Mouse (Mus musculus): Measurements from ENCODE around the gene Adamtsl3. TPM values are rescaled to one million over a fixed set of nuclear protein-coding genes. Genes with fewer than 3 reads are reported as not detected.
A peak's percentile ranks its signal among the peaks of the same experiment; 100 is the strongest.

The Adamtsl3 gene
- total RNA-seq, 2 experiments from 2014 or later = 0.97 to 2.0 TPM

DNA sequence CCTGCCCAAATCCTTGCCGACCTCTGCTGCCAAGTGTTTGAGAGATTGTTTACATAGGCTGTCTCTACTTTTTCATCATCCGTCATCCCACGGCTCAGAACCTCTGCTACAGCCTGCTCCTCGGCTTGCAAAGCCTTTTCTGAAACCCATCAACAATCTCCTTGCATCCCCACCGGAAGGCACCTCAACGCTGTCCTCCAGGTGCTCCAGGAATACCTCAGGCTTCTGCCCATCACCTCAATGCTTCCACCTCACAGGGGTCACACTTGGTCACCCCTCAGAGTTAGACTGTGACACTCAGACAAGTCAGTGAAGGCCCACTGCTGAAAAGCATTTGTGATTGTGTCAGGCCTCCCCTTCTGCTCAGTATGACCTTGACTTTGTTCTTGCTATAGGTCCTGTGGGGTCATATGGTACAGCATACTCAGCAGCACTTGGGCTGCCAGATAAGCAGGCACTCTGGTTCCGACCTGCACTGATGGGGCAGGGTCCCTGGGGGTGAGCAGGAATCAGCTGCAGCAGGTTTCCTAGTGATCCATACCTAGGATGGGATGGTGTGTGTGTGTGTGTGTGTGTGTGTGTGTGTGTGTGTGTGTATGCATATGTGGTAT is 150.0 kb downstream of the Adamtsl3 start:
- no peak overlapping the region for H3K4me3 ChIP-seq
- no peak for TF ChIP-seq CTCF (IDR thresholded peaks at IDR 0.05)
- no peak overlapping the region for H3K27ac ChIP-seq
- no peak for DNase-seq (ENCODE audit: extremely low spot score in 1 of 2, low spot score in 2 of 2)
- intact Hi-C loops (cut with DNase I) = no loop called here

DNA sequence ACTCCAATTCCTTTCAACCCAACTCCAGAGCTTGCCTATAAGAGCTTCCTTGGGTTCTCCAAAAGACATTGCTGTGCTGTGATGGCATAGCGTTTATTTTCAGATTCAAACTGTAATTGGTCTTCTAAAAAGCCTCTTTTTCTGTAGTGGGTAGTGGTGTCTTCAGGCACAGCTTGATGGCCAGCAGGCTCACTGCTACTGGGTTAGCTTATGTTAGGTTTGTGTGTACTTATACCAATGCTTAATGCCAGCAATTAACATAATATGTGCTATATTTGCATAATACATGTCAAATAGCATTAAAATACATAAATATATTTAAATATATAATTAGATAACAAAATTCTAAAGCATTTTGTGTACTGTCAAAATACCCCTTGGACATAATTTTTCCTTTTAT is 155.5 kb downstream of the Adamtsl3 start:
- no peak for TF ChIP-seq CTCF (IDR thresholded peaks at IDR 0.05)
- H3K27ac ChIP-seq = no peak overlapping the region
- no peak overlapping the region for H3K4me3 ChIP-seq
- DNase-seq (ENCODE audit: extremely low spot score in 1 of 2, low spot score in 2 of 2) = no peak
- intact Hi-C loops (cut with DNase I) = no loop called here

DNA sequence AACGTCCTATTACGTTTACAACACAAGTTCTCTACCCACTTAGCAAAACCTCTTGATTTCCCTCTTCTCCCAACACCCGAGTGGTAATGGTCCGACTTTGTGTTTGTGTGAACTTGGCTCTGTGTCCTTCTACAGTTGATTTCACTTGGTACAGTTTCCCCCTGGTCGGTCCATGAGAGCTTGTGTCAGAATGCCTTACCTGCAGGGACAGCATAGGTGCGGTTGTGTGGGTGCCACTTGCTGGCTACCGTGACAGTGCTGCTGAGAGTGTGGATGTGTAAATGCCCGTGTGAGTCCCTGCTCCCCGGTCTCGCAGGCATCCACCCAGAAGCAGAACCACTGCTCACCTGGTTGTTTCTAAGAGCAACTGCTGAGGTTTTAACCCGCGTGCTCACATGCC is 157.4 kb downstream of the Adamtsl3 start:
- Histone ChIP-seq H3K27ac (no peak overlapping the region), H3K4me3 (no peak overlapping the region)
- TF ChIP-seq CTCF (IDR thresholded peaks at IDR 0.05) = no peak
- DNase-seq (ENCODE audit: extremely low spot score in 1 of 2, low spot score in 2 of 2) = no peak
- intact Hi-C loops (cut with DNase I) = no loop called here

DNA sequence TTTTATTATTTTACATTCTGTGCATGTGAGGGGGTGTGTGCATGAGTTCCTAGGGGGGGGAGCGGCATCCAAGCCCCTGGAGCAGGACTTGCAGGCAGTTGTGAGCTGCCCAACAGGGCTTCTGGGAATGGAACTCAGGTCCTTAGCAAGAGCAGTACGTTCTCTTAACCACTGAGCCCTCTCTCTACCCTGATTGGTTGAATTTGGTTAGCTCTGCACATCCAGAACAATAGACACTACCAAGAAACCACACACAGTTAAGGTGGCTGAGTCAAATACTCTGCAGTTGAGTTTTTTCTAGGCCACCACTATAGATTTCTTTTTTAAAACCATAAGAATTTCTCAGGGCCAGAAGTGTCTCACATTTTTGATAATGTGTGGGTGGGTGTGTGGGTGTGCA is 158.7 kb downstream of the Adamtsl3 start:
- no peak for DNase-seq (ENCODE audit: extremely low spot score in 1 of 2, low spot score in 2 of 2)
- Histone ChIP-seq H3K27ac (no peak overlapping the region), H3K4me3 (no peak overlapping the region)
- intact Hi-C loops (cut with DNase I) = no loop called here
- TF ChIP-seq CTCF (IDR thresholded peaks at IDR 0.05) = no peak

DNA sequence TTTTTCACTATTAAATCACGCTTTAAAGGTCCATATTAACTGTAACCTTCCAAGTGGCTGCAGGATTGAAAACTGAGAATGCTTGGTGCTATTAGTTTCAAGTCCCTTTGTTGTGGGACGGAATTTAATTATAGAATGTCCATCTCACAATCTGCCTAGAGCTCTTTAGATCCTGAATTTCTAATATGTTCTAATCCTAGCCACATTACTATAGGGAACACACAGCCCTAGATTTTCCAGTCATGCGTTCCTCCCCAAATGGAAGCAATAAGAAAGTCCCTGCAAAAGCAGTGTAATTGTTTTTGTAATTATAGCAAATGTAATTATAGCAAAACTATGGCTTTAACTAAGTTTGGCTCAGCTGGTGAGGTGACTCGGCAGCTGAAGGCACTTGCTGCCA is 161.6 kb downstream of the Adamtsl3 start:
- H3K4me3 ChIP-seq = no peak overlapping the region
- no peak for TF ChIP-seq CTCF (IDR thresholded peaks at IDR 0.05)
- intact Hi-C loops (cut with DNase I) = no loop called here
- no peak overlapping the region for H3K27ac ChIP-seq
- DNase-seq (ENCODE audit: extremely low spot score in 1 of 2, low spot score in 2 of 2) = no peak

DNA sequence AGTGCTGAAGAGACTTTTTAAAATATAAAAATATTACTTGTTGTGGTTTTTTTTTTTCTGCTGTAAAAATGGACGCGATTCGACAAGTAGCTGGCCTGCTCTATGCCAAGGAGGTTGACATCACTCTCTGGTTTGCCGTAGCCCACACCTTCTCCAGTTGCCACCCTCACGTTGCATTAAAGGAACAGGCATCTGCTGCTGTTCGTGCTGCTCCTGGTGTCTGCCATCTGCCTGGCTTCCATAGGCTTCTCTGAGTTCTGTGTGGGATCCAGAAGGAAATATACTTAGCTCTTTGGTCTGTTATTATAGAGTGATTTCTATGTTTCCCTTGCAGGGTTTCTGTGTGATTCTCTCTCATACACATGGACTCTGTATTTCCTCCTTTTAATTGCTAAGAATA is 165.8 kb downstream of the Adamtsl3 start:
- DNase-seq (ENCODE audit: extremely low spot score in 1 of 2, low spot score in 2 of 2) = peak; percentile 16 to 32
- Histone ChIP-seq H3K4me3 (peak overlapping the region; percentile 5; the same call in 1 of the 2 replicates), H3K27ac (peak overlapping the region; percentile 28)
- no peak for TF ChIP-seq CTCF (IDR thresholded peaks at IDR 0.05)
- intact Hi-C loops (cut with DNase I) = no loop called here

DNA sequence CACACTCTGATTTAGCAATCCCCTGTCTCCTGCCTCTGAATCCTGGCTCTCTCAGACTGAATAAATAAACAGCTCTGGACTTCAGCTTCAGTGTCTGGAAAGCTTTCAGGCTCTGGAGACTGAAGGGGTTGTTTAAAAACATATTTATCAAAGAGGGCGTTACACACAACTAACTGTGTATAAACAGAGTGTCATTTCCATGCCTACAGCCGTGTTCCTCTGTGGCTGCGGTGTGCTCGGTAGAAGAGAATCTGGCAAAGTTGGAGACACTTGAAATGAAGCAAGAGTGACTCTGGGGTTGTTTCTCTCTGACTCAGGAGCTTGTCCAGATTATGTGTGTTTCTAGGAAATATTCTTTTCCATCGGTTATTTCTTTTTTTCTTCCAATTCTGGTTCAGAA is 167.0 kb downstream of the Adamtsl3 start:
- intact Hi-C loops (cut with DNase I) = no loop called here
- no peak for TF ChIP-seq CTCF (IDR thresholded peaks at IDR 0.05)

DNA sequence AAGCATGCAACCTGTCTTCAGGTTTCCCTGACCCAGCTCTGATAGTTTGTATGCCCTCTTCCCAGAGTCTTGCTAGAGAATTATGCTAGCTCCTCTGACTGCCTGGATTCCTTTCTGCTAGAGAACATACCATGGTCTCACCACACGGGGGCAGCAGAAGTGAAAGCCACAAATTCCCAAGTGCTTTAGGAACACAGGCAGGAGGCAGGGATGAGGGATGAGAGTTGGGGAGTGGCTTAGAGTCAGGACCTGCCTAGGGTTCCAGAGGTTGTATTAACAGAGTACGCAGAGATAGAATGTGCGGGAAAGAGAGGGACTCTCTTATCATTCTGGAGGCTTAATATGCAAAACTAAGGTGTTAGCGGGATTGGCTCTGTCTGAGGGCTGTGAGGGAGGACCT is 168.6 kb downstream of the Adamtsl3 start:
- intact Hi-C loops (cut with DNase I) = no loop called here
- Histone ChIP-seq H3K4me3 (no peak overlapping the region), H3K27ac (no peak overlapping the region)
- peak; percentile 47 to 64 for DNase-seq (ENCODE audit: extremely low spot score in 1 of 2, low spot score in 2 of 2)
- TF ChIP-seq CTCF (IDR thresholded peaks at IDR 0.05) = peak; percentile 74

More for the DNA sequence above, 167.0 kb downstream of the Adamtsl3 start:
- Histone ChIP-seq H3K4me3 (no peak overlapping the region), H3K27ac (no peak overlapping the region)
- no peak for DNase-seq (ENCODE audit: extremely low spot score in 1 of 2, low spot score in 2 of 2)

DNA sequence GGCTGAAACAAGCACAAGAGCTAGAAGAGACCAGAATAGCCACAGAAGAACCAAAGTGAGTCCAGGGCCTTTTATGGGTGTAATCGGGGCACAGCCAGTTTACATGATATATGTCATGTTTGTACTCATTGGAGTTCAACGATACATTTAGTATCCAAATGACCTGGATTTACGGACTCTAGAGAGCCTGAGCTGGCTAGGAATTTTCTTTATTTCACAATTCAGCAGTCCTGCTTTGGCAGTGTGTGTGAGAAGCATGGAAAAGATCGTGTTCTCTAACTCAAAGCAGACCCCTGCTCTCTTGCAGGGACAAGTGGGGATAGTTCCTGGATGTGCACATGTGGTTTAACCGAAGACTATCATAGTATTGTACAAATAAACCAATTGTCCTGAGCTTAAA is 195.1 kb downstream of the Adamtsl3 start:
- no peak overlapping the region for H3K27ac ChIP-seq
- intact Hi-C loops (cut with DNase I) = no loop called here
- no peak overlapping the region for H3K4me3 ChIP-seq
- no peak for DNase-seq (ENCODE audit: extremely low spot score in 1 of 2, low spot score in 2 of 2)
- no peak for TF ChIP-seq CTCF (IDR thresholded peaks at IDR 0.05)

DNA sequence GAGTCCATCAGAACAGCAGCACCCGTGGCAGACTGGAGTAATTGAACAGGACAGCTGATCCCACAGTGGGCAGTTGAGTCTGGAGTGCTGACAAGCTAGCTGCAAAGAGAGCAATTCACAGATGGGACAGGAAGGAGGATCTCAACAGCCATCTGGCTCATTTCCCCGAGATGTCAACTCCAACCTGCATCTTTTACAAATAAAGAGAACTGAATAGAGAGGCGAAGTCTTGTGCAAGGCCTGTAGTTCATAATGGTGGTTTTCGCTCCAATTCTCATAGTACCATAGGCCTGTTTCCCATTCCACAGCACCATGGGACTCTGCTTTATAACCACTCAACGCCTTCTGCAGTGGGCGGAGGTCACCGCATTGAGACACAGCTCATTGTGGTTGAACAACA is 195.9 kb downstream of the Adamtsl3 start:
- Histone ChIP-seq H3K27ac (no peak overlapping the region), H3K4me3 (no peak overlapping the region)
- no peak for DNase-seq (ENCODE audit: extremely low spot score in 1 of 2, low spot score in 2 of 2)
- intact Hi-C loops (cut with DNase I) = no loop called here
- no peak for TF ChIP-seq CTCF (IDR thresholded peaks at IDR 0.05)

DNA sequence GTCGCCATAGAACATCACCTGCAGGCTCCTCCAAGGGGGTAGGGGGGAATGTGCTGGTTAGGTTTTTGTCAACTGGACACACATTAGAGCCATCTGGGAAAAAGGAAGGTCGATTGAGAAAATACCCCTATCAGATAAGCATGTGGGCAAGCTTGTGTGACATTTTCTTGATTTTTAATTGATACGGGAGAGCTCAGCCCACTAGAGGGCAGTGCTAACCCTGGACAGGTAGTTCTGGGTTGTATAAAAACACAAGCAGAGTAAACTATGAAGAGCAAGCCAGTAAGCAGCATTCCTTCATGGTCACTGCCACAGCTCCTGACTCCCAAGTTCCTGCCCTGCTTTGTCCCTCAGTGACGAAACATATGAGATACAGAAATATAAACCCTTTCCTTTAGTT is 197.7 kb downstream of the Adamtsl3 start:
- intact Hi-C loops (cut with DNase I) = no loop called here
- no peak overlapping the region for H3K4me3 ChIP-seq
- DNase-seq (ENCODE audit: extremely low spot score in 1 of 2, low spot score in 2 of 2) = no peak
- peak; percentile 36 for TF ChIP-seq CTCF (IDR thresholded peaks at IDR 0.05)
- H3K27ac ChIP-seq = no peak overlapping the region

DNA sequence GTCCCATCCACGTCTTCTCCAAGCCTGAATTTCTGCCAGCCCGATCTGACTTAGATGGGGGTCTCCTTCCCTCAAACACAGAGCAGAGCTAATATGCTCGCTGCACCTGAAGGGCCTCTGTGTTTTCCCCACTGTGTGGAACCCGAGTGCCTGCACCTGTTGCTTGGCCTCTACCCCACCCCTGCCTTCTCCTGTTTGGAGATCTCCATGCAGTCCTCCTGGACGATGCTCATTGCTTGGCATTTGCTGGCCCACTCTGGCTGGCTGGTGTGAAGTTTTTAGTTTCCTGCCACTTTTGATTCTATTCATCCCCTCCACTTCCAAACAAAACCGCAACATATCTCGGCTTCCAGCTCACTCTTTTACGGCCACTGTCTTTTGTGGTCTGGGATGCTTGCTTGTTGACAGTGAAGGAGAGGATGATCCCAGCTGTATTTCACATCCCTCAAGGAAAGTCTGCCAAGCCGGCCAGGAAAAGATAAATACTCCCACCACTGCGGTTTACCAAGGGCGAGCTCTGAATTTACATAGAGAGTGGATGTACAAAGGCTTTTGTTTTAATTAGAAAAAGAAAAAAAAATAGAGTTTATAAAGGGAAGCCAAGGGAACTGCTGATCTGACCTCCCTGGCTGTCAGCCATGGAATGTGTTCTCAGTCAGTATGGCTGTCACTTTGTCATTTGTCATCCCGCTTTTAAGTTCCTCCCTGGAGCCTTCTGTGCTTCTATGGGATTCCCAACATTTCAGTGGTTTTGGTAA is 198.4 kb downstream of the Adamtsl3 start:
- intact Hi-C loops (cut with DNase I) = no loop called here
- H3K4me3 ChIP-seq = no peak overlapping the region
- no peak for TF ChIP-seq CTCF (IDR thresholded peaks at IDR 0.05)
- H3K27ac ChIP-seq = no peak overlapping the region
- DNase-seq (ENCODE audit: extremely low spot score in 1 of 2, low spot score in 2 of 2) = no peak

Data from left cerebral cortex, adult 2 months (tissue).